Mouse (Mus musculus) layer of hippocampus, adult 2 months (tissue): ENCODE measurements around the gene Ptrh1. TPM values are rescaled to one million over a fixed set of nuclear protein-coding genes. Genes with fewer than 3 reads are reported as not detected.

ENCODE experiments used
- DNase-seq, 2 experiments: peaks; one replicate each; pipeline ENCODE4 v3.0.0; 2022; ENCODE audit warnings: low spot score in 2 of 2
- H3K27ac ChIP-seq: fragments of 200-600 bp; 2 replicates; pipeline ENCODE4 v1.8.1; 2022
- H3K4me3 ChIP-seq: fragments of 200-600 bp; 2 replicates; pipeline ENCODE4 v1.8.1; 2022; ENCODE audit warnings: mild to moderate bottlenecking
- CTCF ChIP-seq: fragments of 200-600 bp; conservative IDR thresholded peaks from 2 replicates; pipeline ENCODE4 v1.8.1; 2022; ENCODE audit warnings: antibody characterized with exemption, mild to moderate bottlenecking, moderate library complexity
- total RNA-seq, 2 experiments: library from RNA; stranded (reverse); gene quantifications; 2 replicates each; pipeline ENCODE4 v1.2.3; 2021

Ptrh1 gene
- total RNA-seq, 2 experiments from 2014 or later = 5.9 to 6.4 TPM

DNA sequence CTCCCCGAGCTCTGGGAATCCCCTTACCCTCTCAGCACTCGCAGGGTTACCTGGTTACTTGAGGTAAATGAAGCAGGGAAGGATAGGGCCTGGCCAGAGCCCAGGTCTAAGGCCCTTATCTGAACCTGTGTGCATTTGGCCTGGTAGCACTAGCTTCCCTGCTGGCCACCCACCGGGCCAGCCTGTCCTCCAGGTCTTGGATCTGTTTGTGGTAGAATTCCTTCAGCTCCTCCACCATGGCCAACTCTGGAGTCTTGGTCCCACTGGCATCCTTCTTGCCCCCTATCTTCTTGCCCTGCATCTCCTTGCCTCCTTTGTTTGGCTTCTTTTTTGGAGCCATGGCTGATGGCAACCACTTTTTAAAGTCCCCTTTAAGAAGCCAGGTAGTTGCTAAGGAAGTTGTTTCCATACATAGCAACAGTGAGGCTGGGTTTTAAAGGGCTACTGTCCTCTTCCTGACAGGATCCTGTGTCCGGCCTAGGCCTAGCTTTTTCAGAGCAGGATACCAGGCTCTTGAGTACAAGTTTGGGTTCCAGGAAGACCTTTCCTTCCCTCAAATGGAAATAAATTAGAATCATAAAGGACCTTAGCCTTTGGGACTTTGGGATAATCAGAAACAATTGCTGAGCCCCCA lies 8.6 kb downstream of the Ptrh1 start, which contains the start of gene Cfap157:
TSS of gene Cfap157 (minus strand) at position 381 of the 634 bp plus-strand sequence.
- no peak for TF ChIP-seq CTCF
- DNase-seq = no peak
- Histone ChIP-seq H3K27ac (no peak within 1 kb of the TSS), H3K4me3 (no peak within 1 kb of the TSS)

DNA sequence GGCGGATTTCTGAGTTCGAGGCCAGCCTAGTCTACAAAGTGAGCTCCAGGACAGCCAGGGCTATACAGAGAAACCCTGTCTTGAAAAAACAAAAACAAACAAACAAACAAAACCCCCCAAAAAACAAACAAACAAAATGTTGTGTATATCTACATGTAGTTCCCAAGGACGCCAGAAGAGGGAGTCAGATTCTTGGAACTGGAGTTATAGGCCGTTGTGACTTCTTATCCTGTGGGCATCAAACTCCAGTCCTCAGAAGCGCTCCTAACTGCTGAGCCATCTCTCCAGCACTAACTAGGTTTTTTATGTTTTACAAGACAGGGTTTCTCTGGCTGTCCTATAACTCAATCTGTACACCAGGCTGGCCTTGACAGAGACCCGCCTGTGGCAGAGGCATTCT lies 11.6 kb downstream of the Ptrh1 start:
- H3K4me3 ChIP-seq = no peak overlapping the region
- H3K27ac ChIP-seq = no peak overlapping the region
- TF ChIP-seq CTCF = peak; percentile 76
- DNase-seq = no peak

DNA sequence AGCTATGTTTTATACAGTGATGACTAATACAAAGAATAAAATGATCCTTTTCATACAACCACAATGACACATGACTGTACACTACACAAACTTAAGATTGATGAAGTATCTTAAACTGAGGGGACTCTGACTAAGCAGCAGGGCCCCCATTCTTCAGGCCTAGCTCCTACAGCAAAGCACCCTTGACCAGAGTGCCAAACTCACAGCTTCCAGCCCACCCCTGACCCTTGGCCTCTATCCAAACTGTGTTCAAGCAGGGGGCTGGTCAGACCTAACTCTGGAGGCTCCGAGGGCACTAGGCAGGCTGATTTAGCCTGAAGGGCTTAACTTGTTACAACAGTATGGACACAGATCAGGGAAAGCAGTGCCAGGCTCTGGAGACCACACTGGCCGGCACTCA lies 13.0 kb downstream of the Ptrh1 start:
- Histone ChIP-seq H3K27ac (no peak overlapping the region), H3K4me3 (no peak overlapping the region)
- TF ChIP-seq CTCF = no peak
- DNase-seq = no peak

DNA sequence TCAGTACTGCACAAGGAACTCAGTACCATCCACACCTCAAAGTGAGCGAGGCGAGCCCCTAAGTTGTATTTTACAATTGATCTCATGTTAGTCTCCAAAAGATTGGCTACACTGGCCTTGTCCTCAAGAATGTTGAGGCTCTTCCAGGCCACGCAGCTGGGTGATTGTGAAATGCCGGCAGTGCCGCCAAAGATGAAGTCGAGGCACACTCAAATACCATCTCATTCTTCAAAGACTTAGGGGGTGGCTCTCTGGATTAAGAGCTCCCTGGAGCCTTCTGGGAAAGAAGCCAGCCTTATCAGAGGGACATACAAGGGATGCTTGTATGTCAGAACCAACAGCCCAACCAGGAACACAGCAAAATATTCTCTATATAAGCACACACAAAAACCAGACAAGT lies 15.7 kb downstream of the Ptrh1 start:
- TF ChIP-seq CTCF = no peak
- no peak overlapping the region for H3K4me3 ChIP-seq
- no peak overlapping the region for H3K27ac ChIP-seq
- no peak for DNase-seq

DNA sequence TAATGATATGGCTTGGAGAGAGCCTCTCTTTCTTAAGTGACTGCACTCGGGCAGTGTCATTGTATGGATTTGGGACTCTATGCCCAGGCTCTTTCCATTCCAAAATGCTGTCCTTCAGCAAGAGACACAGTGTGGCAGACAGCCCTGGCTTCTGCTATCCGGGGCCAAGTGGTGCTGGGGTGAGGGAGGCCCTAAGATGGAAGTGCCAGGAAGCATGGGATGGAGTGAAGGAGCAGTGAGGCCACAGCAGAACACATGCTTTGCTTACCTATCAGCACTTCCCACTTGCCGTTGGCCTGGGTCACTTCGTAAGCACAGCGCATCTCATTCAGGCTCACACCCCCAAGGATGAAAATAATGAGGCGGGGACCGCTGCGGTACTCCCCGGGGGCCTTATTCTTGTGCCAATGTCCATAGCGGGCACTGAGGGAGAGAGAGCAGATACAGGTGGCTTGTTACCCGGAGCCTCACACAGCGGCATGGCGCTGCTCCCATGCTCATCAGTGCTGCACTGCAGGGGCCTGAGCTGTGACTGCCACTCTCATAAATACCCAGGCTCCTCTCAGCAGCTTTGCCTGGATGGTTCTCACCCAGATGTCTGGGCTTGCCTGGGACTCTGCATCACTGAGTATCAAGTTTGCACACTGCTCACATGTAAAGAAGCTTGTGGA lies 20.3 kb downstream of the Ptrh1 start:
- Histone ChIP-seq H3K27ac (no peak overlapping the region), H3K4me3 (no peak overlapping the region)
- DNase-seq = no peak
- TF ChIP-seq CTCF = no peak

DNA sequence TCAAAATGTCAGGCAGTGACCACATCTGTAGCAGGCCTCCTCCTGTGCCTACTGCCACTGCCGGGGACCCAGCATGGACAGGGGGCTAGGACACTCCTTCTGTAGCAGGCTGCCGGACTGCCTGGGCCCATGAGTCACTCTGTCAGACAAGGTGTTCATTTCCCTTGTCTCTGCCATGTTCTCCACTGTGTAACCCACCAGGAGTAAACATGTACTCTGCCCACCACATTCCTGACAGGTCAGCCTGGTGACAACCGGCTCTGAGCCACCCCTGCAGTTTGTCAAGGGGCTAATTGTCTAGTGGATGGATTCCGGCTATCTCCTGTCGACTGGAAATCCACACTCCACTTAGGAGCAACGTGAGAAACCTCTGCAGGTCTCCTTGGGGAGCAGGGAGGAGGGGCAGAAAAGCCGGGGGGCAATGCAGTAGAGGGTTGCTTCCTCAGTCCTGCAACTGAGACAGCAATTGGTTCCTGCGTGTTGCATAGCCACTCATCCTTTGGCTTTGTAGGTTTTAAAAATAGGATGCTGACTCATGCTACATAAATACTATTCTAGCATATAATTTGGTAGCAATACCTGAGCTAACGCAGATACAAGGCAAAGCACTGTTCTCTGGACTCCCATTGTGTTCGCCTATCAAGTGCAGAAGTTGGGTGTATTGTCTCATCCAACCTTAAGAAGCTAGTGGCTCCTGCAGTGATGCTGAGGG lies 22.8 kb downstream of the Ptrh1 start:
- H3K4me3 ChIP-seq = no peak overlapping the region
- H3K27ac ChIP-seq = peak overlapping the region; percentile 33; the same call in 1 of the 2 replicates
- no peak for DNase-seq
- TF ChIP-seq CTCF = no peak

DNA sequence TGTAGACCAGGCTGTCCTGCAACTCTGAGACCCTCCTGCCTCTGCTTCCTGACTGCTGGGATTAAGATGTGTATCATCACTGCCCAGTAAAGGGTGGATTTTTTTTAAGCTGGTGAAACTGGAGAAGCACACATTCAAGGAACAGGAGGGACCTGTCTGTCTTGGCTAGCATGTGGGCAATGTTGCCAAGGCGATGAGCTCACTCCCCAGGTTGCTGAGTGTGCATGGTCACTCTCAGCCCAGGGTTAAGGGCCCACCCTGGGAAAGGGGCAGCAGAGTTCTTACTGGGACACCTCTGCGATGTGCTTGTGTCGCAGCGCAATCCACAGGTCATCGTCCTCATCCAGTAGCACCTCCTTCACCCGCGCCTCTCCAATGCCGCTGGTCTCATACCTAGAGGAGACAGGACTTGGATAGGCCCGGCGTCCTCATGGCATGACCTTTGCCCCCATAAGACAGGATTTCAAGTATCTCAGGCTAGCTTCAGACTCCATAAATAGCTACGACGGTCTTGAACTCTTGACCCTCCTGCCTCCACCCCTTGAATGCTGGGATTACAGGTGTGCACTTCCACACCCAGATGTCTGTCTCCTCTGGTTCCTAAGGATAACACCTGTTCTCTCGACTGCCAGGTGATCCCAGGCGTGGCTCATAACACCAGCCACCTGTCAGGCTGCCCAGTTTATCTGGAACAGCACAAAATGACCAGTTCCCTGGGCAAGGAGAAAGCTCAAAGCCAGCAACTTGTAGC lies 33.4 kb downstream of the Ptrh1 start:
- no peak overlapping the region for H3K4me3 ChIP-seq
- no peak overlapping the region for H3K27ac ChIP-seq
- DNase-seq = no peak
- no peak for TF ChIP-seq CTCF

DNA sequence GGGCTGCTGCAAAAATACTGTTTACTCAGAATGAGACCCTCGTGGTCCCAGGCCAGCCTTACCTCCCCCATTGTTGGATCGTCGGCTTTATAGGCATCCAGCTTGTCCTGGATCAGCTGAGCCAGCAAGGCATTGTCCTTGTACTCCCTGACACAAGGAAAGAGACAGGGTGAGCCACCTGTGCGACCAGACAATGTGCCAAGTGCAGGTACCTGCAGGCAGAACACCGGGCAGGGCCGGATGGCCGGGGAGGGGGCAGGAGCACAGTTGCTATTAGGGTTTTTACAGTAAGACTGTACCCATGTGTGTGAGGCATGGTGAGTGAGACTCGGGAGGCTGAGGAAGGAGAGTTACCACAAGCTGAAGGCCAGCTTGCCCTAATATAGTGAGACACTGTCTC lies 36.4 kb downstream of the Ptrh1 start:
- no peak for DNase-seq
- no peak for TF ChIP-seq CTCF
- H3K27ac ChIP-seq = no peak overlapping the region
- no peak overlapping the region for H3K4me3 ChIP-seq

DNA sequence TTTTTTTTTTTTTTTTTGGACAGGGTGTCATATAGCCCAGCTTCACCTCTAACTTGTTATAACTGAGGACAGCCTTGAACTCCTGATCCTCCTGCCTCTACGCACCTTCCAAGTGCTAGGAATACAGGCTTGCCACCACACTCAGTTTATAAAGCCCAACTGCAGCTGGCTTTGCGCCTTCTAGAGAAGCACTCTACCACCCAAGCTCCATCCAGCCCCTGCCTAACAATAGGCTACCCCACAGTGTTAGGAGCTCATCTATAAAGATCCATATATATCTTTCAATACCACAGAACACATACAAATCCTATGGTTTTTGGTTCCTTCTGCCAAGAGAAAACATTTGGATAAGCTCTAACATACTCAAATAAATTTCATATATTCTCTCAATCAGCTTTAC lies 40.9 kb downstream of the Ptrh1 start:
- DNase-seq = no peak
- TF ChIP-seq CTCF = no peak
- Histone ChIP-seq H3K27ac (peak overlapping the region; percentile 80), H3K4me3 (no peak overlapping the region)

DNA sequence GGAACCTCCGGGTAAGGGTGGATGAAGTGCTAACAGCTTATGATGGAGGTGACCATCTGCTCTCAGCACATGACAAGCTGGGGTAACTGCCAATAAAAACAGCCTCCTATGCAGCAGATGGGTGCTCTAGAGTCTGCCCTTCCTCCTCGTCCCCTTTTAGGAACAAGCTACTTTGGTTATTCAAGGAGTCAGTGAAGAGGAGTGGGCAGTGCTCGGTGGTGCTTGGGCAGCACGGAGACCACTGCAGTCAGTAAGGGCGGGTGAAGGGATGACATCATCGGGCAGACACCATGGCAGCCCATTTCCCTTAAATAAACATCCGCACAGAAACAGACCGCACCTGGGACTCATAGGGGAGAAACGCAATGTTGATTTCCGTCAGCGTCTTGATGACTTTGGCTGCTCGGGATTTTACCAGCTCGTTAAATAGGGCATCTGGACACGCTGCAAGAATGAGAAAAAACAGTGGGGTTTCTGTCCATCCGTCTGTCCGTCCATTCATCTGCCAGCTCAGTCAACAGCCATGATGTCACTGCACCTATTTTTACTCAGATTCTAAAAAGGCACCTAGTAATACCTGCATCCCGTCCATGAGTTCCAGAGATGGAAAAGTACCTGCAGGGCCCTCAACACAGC lies 41.5 kb downstream of the Ptrh1 start:
- peak; percentile 74 to 77 for DNase-seq
- peak overlapping the region; percentile 80 for H3K27ac ChIP-seq
- H3K4me3 ChIP-seq = no peak overlapping the region
- no peak for TF ChIP-seq CTCF

DNA sequence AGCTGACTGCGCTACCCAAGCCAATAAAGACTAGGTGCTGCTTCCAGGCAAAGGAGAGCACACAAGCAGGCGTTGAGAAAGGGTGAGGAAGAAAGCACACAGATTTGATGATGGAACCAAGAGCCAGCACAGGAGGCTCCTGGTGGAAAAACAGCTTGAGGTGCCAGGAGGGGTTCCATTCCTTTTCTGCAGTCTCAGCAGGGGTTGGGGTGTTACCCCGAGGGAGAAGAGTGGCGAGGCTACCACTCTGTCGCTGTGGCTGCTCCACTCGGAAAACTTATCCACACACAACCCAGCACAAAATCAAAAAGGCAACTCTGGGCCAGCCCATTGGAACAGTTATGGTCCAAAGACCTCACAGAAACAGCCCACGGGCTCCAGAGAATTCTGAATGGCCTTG lies 42.0 kb downstream of the Ptrh1 start:
- Histone ChIP-seq H3K4me3 (no peak overlapping the region), H3K27ac (peak overlapping the region; percentile 80)
- TF ChIP-seq CTCF = no peak
- no peak for DNase-seq

DNA sequence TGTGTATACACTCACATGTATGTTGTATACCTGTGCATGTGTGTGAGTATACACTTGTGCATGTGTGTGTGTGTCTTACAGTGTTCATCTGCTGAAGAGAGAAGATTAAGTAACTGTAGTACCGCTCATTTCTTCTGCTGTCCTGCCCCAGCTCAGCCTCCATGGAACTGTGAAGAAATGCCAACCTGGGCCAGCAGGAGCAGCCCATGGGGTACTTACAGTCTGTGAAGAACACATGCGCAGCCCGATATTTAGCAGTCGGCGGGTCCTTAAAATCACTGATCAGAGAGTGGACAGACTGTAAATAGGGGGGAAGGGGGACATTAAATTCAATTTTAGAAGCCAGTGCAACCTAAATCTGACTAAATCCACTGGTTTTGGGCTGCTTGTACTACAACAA lies 42.6 kb downstream of the Ptrh1 start:
- TF ChIP-seq CTCF = no peak
- DNase-seq = no peak
- H3K4me3 ChIP-seq = no peak overlapping the region
- H3K27ac ChIP-seq = peak overlapping the region; percentile 80; the same call in 1 of the 2 replicates
